Comparison of ENCODE assay signal across 25 mouse cellular contexts in genomic region chr10:61750014-61750413, GRCm38 (mm10). TPM values are rescaled to one million over a fixed set of nuclear protein-coding genes. Genes with fewer than 3 reads are reported as not detected.
DNase-seq lines count a peak whose midpoint lies in the region; ATAC-seq and TF ChIP-seq lines count a peak whose summit lies in the region.
"Had no signal": no experiment of that assay in that cellular context is flagged by ENCODE, and none has a peak within 500 bp of the region (broad histone marks: within the 10 kb centered on the region; RNA-seq: fewer than 3 reads in every experiment).

No protein-coding gene starts in this region.

- 57% methylated on average over 9 of the region's 9 CpGs for WGBS in lung, postnatal 0 days
- WGBS in stomach, embryonic 16.5 days: 70% methylated on average over 9 of the region's 9 CpGs

- intact Hi-C loops in heart, postnatal 25 days (cut with DNase I): no loop called here

- no peaks in the 10 kb centered on the region for H3K4me1 ChIP-seq in lung, postnatal 0 days (ENCODE audit: insufficient read depth, low read depth, low read length)
- H3K4me1 ChIP-seq in E14TG2a.4 (replicated peaks; ENCODE audit: low read depth, low read length) (peaks cover 56% of the 10 kb centered on the region), ES-E14 (ENCODE audit: control insufficient read depth in 2 of 2, insufficient read depth in 2 of 2, low read length in 2 of 2, poor library complexity in 1 of 2) (peaks cover 0 to 13% of the 10 kb centered on the region in 2 experiments; a peak in 2 of 4 replicates)
- H3K4me1 ChIP-seq in stomach, embryonic 16.5 days (ENCODE audit: control insufficient read depth, insufficient read depth, low read length): no peaks in the 10 kb centered on the region
- H3K4me1 ChIP-seq: embryonic facial prominence, embryonic 12.5 days; forebrain, embryonic 12.5 days; hindbrain, embryonic 12.5 days had no signal

- peak; percentile 67 for ATAC-seq in lung, postnatal 0 days
- peak; percentile 21; the same call in 1 of the 2 replicates for ATAC-seq in stomach, embryonic 16.5 days (ENCODE audit: insufficient read depth, low FRiP score)
- ATAC-seq: CD4-positive, CD25-positive, alpha-beta regulatory T cell, adult 4 months; forebrain, embryonic 16.5 days; hindbrain, embryonic 16.5 days; inflammation-experienced regulatory T-cells, adult 6 months had no signal

- no peak for DNase-seq in lung, postnatal 0 days (ENCODE audit: low spot score)
- DNase-seq in lung, postnatal 4 days: no peak
- DNase-seq in ES-E14 (ENCODE audit: low read depth, low spot score): peak; percentile 51
- no peak for DNase-seq in right cerebral cortex, postnatal 14 days
- DNase-seq in cerebellum, adult 18-20 months: no peak
- no peak for DNase-seq in heart, postnatal 25 days (ENCODE audit: low spot score)
- DNase-seq: adrenal gland, adult 2 months; adrenal gland, postnatal 25 days; cerebellum, adult 8-10 months; cerebellum, postnatal 14 days; gastrocnemius, postnatal 14 days; heart, adult 2 months; heart, postnatal 14 days had no signal

- no peaks in the 10 kb centered on the region for H3K9me3 ChIP-seq in lung, postnatal 0 days (ENCODE audit: low read length)
- H3K9me3 ChIP-seq in E14TG2a.4 (ENCODE audit: low read length) (no peaks in the 10 kb centered on the region), ES-E14 (ENCODE audit: control insufficient read depth, insufficient read depth, low read depth, low read length) (no peaks in the 10 kb centered on the region)
- peaks cover 6% of the 10 kb centered on the region; the same call in 1 of the 2 replicates for H3K9me3 ChIP-seq in stomach, embryonic 16.5 days (replicated peaks; ENCODE audit: control insufficient read depth, low read length)
- H3K9me3 ChIP-seq: embryonic facial prominence, embryonic 12.5 days; forebrain, embryonic 12.5 days; heart, embryonic 15.5 days; hindbrain, embryonic 12.5 days had no signal

- no peaks in the 10 kb centered on the region for H3K27me3 ChIP-seq in lung, postnatal 0 days (replicated peaks; ENCODE audit: insufficient read depth, low read length)
- no peaks in the 10 kb centered on the region for H3K27me3 ChIP-seq in E14TG2a.4 (ENCODE audit: insufficient read depth, low read length)
- H3K27me3 ChIP-seq in stomach, embryonic 16.5 days (ENCODE audit: control insufficient read depth, insufficient read depth, low read length): no peaks in the 10 kb centered on the region
- H3K27me3 ChIP-seq: embryonic facial prominence, embryonic 12.5 days; forebrain, embryonic 12.5 days; heart, embryonic 15.5 days; hindbrain, embryonic 12.5 days had no signal

- in situ Hi-C loops in ES-E14 (cut with MboI; ENCODE audit: low sequenced_read_pairs in 2 of 2, unreplicated experiment in 2 of 2): no loop called here

- 0 out of 2 replicates have a peak, but pooled peaks cover 11% of the 10 kb centered on the region for H3K36me3 ChIP-seq in lung, postnatal 0 days (ENCODE audit: insufficient read depth, low read length)
- H3K36me3 ChIP-seq in E14TG2a.4 (ENCODE audit: insufficient read depth, low read length) (peaks cover 58% of the 10 kb centered on the region), ES-E14 (ENCODE audit: control insufficient read depth, insufficient read depth, low read length, poor library complexity, severe bottlenecking) (peaks cover 18% of the 10 kb centered on the region)
- H3K36me3 ChIP-seq in stomach, embryonic 16.5 days (ENCODE audit: control insufficient read depth, insufficient read depth, low read length): peaks cover 22% of the 10 kb centered on the region

- H3K9ac ChIP-seq in lung, postnatal 0 days (replicated peaks; ENCODE audit: low read depth): no peak overlapping the region
- no peak overlapping the region for H3K9ac ChIP-seq in ES-E14 (ENCODE audit: insufficient read depth, low read depth, low read length, poor library complexity, severe bottlenecking)
- no peak overlapping the region for H3K9ac ChIP-seq in stomach, embryonic 16.5 days (ENCODE audit: low read length)
- H3K9ac ChIP-seq: embryonic facial prominence, embryonic 12.5 days; forebrain, embryonic 12.5 days; heart, embryonic 15.5 days; hindbrain, embryonic 12.5 days had no signal

- no peak for TF ChIP-seq EP300 in lung, postnatal 0 days (IDR thresholded peaks at IDR 0.05)

- no peak overlapping the region for H3K4me2 ChIP-seq in lung, postnatal 0 days (replicated peaks; ENCODE audit: low read depth, low read length)
- no peak overlapping the region for H3K4me2 ChIP-seq in stomach, embryonic 16.5 days (ENCODE audit: low read depth, low read length)
- H3K4me2 ChIP-seq: embryonic facial prominence, embryonic 12.5 days; forebrain, embryonic 12.5 days; heart, embryonic 11.5 days; heart, embryonic 15.5 days; hindbrain, embryonic 12.5 days had no signal

- H3K27ac ChIP-seq in lung, postnatal 0 days (ENCODE audit: low read length): no peak overlapping the region
- no peak overlapping the region; the same call in 1 of the 2 replicates for H3K27ac ChIP-seq in ES-E14 (ENCODE audit: insufficient read depth, low read depth, low read length, poor library complexity, severe bottlenecking)
- H3K27ac ChIP-seq in stomach, embryonic 16.5 days (ENCODE audit: low read length): no peak overlapping the region
- H3K27ac ChIP-seq: embryonic facial prominence, embryonic 12.5 days; forebrain, embryonic 12.5 days; heart, adult 2 months; heart, embryonic 15.5 days; hindbrain, embryonic 12.5 days had no signal

- TF ChIP-seq CTCF in lung, postnatal 0 days (IDR thresholded peaks at IDR 0.05): no peak
- TF ChIP-seq CTCF in E14TG2a.4 (conservative IDR thresholded peaks at IDR 0.05; ENCODE audit: low read length): no peak

- no peak overlapping the region for H3K4me3 ChIP-seq in lung, postnatal 0 days (ENCODE audit: low read depth, low read length)
- H3K4me3 ChIP-seq in E14TG2a.4 (replicated peaks; ENCODE audit: low read length): 0 out of 2 replicates have a peak overlapping the region, but pooled peaks have one; percentile 17
- H3K4me3 ChIP-seq in ES-E14 (ENCODE audit: insufficient read depth in 1 of 2, low read depth in 1 of 2, low read length in 2 of 2, poor library complexity in 1 of 2, severe bottlenecking in 1 of 2): no peak overlapping the region
- H3K4me3 ChIP-seq in stomach, embryonic 16.5 days (replicated peaks; ENCODE audit: low read length): no peak overlapping the region
- H3K4me3 ChIP-seq: embryonic facial prominence, embryonic 12.5 days; forebrain, embryonic 12.5 days; heart, adult 2 months; heart, embryonic 15.5 days; hindbrain, embryonic 12.5 days had no signal

TF ChIP-seq in ES-E14, 5 proteins besides CTCF, POLR2A, EP300 and RAD21:
- no peak for TF ChIP-seq ZC3H11A (IDR thresholded peaks at IDR 0.05; ENCODE audit: borderline replicate concordance, low read depth, low read length)
- TF ChIP-seq CHD2 (IDR thresholded peaks at IDR 0.05; ENCODE audit: low read depth, low read length): no peak
- TF ChIP-seq ZNF384 (IDR thresholded peaks at IDR 0.05; ENCODE audit: low read depth, low read length): 0 out of 2 replicates have a peak, but pooled peaks have one; percentile 31

RNA-seq across cellular contexts. Expression of gene H2afy2, which starts 33.9 kb away (rescaled TPM):
- 23.9 and 26.6 TPM in 2 replicates for polyA plus RNA-seq in lung, postnatal 0 days (2015; fragmentation: Nextera tagmentation; extraction: Ambion mirVana)
- 18.7 and 25.7 TPM in 2 replicates for total RNA-seq in ES-E14 (2012; rRNA removed)
- 78.0 and 86.3 TPM in 2 replicates for polyA plus RNA-seq in stomach, embryonic 16.5 days (2015; fragmentation: Nextera tagmentation; extraction: Ambion mirVana)
- total RNA-seq in heart, postnatal 25 days (2021): 1 to 10 TPM; 4.6 to 5.5 TPM
- total RNA-seq: MEL had no signal
- polyA plus RNA-seq: CD4-positive, CD25-positive, alpha-beta regulatory T cell, adult 4 months; inflammation-experienced regulatory T-cells, adult 6 months had no signal

RNA-seq across cellular contexts. Expression of gene Aifm2, which starts 35.0 kb away (rescaled TPM):
- polyA plus RNA-seq in lung, postnatal 0 days (2015; fragmentation: Nextera tagmentation; extraction: Ambion mirVana): 15.3 and 15.8 TPM in 2 replicates
- total RNA-seq in ES-E14 (2012; rRNA removed): 13.3 and 13.4 TPM in 2 replicates
- polyA plus RNA-seq in stomach, embryonic 16.5 days (2015; fragmentation: Nextera tagmentation; extraction: Ambion mirVana): 16.0 and 16.2 TPM in 2 replicates
- total RNA-seq in heart, postnatal 25 days (2021): 10 to 100 TPM; 31.3 to 31.6 TPM

RNA-seq across cellular contexts. Expression of gene Tysnd1, which starts 54.7 kb away (rescaled TPM):
- polyA plus RNA-seq in lung, postnatal 0 days (2015; fragmentation: Nextera tagmentation; extraction: Ambion mirVana): 18.3 and 20.8 TPM in 2 replicates
- 33.5 and 42.8 TPM in 2 replicates for total RNA-seq in ES-E14 (2012; rRNA removed)
- polyA plus RNA-seq in stomach, embryonic 16.5 days (2015; fragmentation: Nextera tagmentation; extraction: Ambion mirVana): 11.7 and 14.5 TPM in 2 replicates
- total RNA-seq in heart, postnatal 25 days (2021): 10 to 100 TPM; 22.5 to 22.9 TPM
